Mouse (Mus musculus) lung, postnatal 10 days (tissue): ENCODE results near the gene Galnt14.

Experiments used
- DNase-seq: peaks from one replicate; pipeline ENCODE4 v3.0.0; 2021

Gene Galnt14

GRCm38 (mm10) chr17:73710042-73710911 is at the start of gene Galnt14:
Gene Galnt14, minus strand, starts transcription at chr17:73710453.
- DNase-seq: peak; percentile 51

GRCm38 (mm10) chr17:73743681-73744311 is 33.5 kb upstream of the Galnt14 start:
- DNase-seq: peak; percentile 81

GRCm38 (mm10) chr17:73723885-73724682 is 13.8 kb upstream of the Galnt14 start:
- DNase-seq: peak; percentile 46

- no peak for DNase-seq
These were observed 8.9 kb upstream of the Galnt14 start for GRCm38 (mm10) chr17:73719021-73719748.

- DNase-seq: no peak
These were observed 6.4 kb upstream of the Galnt14 start for GRCm38 (mm10) chr17:73716684-73717083.

- no peak for DNase-seq
These were observed 4.4 kb upstream of the Galnt14 start for GRCm38 (mm10) chr17:73714440-73715221.

- no peak for DNase-seq
These were observed 3.1 kb upstream of the Galnt14 start for GRCm38 (mm10) chr17:73713347-73713746.

- no peak for DNase-seq
These were observed 1.7 kb upstream of the Galnt14 start for GRCm38 (mm10) chr17:73711919-73712318.

GRCm38 (mm10) chr17:73709131-73710041 is 867 bp downstream of the Galnt14 start:
- peak; percentile 6 for DNase-seq

- DNase-seq: no peak
These were observed 1.8 kb downstream of the Galnt14 start for GRCm38 (mm10) chr17:73708451-73708850.

GRCm38 (mm10) chr17:73703571-73703970 is 6.7 kb downstream of the Galnt14 start:
- no peak for DNase-seq

- DNase-seq: peak; percentile 5
These were observed 9.2 kb downstream of the Galnt14 start for GRCm38 (mm10) chr17:73701016-73701415.

- DNase-seq: no peak
These were observed 10.4 kb downstream of the Galnt14 start for GRCm38 (mm10) chr17:73699881-73700280.

- no peak for DNase-seq
These were observed 15.9 kb downstream of the Galnt14 start for GRCm38 (mm10) chr17:73694206-73694952.

GRCm38 (mm10) chr17:73688261-73688660 is 22.0 kb downstream of the Galnt14 start:
- DNase-seq: no peak

GRCm38 (mm10) chr17:73686292-73686691 is 24.0 kb downstream of the Galnt14 start:
- no peak for DNase-seq

GRCm38 (mm10) chr17:73684746-73685145 is 25.5 kb downstream of the Galnt14 start:
- no peak for DNase-seq

GRCm38 (mm10) chr17:73671921-73672320 is 38.3 kb downstream of the Galnt14 start:
- peak; percentile 3 for DNase-seq

GRCm38 (mm10) chr17:73670048-73670447 is 40.2 kb downstream of the Galnt14 start:
- no peak for DNase-seq

GRCm38 (mm10) chr17:73668996-73669395 is 41.3 kb downstream of the Galnt14 start:
- no peak for DNase-seq
